9 mouse cellular contexts compared by ENCODE assay signal in genomic region chr7:70348977-70349615, GRCm38 (mm10). TPM values are rescaled to one million over a fixed set of nuclear protein-coding genes. Genes with fewer than 3 reads are reported as not detected.
A peak's percentile ranks its signal among the peaks of the same experiment; 100 is the strongest.
DNase-seq lines count a peak whose midpoint lies in the region; ATAC-seq and TF ChIP-seq lines count a peak whose summit lies in the region.
"Had no signal": no experiment of that assay in that cellular context is flagged by ENCODE, and none has a peak within 500 bp of the region (broad histone marks: within the 10 kb centered on the region; RNA-seq: fewer than 3 reads in every experiment).

No protein-coding gene starts in this region.

- no peak for ATAC-seq in limb, embryonic 15.5 days (ENCODE audit: insufficient number of reproducible peaks, low FRiP score, low TSS enrichment, low read depth)
- no peak for ATAC-seq in CD4-positive, CD25-positive, alpha-beta regulatory T cell, adult 4 months

- no peak for TF ChIP-seq CTCF in gastrocnemius, adult 2 months (IDR thresholded peaks at IDR 0.05)

- no peaks in the 10 kb centered on the region for H3K36me3 ChIP-seq in limb, embryonic 15.5 days

- H3K9me3 ChIP-seq in limb, embryonic 15.5 days: no peaks in the 10 kb centered on the region

- no peak overlapping the region for H3K9ac ChIP-seq in limb, embryonic 15.5 days

- 41% methylated on average over 11 of the region's 11 CpGs for WGBS in limb, embryonic 15.5 days

- no peak for DNase-seq in gastrocnemius, adult 2 months
- DNase-seq in gastrocnemius, postnatal 14 days: no peak
- peak; percentile 10 for DNase-seq in right cerebral cortex, postnatal 25 days
- no peak for DNase-seq in right cerebral cortex, postnatal 36 days (ENCODE audit: low spot score in 2 of 2)
- peak; percentile 38 for DNase-seq in testis, postnatal 10 days (ENCODE audit: low spot score)
- DNase-seq in frontal cortex, postnatal 25 days (ENCODE audit: low spot score in 2 of 2): no peak
- DNase-seq: right cerebral cortex, adult 18-20 months had no signal

- no peak overlapping the region; the same call in 1 of the 2 replicates for H3K4me2 ChIP-seq in limb, embryonic 15.5 days

- H3K27ac ChIP-seq in gastrocnemius, adult 2 months: peak overlapping the region; percentile 92
- H3K27ac ChIP-seq in limb, embryonic 15.5 days: 0 out of 2 replicates have a peak overlapping the region, but pooled peaks have one; percentile 92

- H3K4me3 ChIP-seq in gastrocnemius, adult 2 months: peak overlapping the region; percentile 94
- no peak overlapping the region for H3K4me3 ChIP-seq in limb, embryonic 15.5 days

- intact Hi-C loops in gastrocnemius, adult 2 months (cut with DNase I): loop anchor here (10.0 kb wide), 1 partner anchor 1026 kb away; no protein-coding TSS in a partner anchor
- intact Hi-C loops in gastrocnemius, postnatal 14 days (cut with DNase I; ENCODE audit: low total_unique reads): loop anchor here (5.0 kb wide), 1 partner anchor 1523 kb away; no protein-coding TSS in a partner anchor

- peaks cover 37% of the 10 kb centered on the region for H3K4me1 ChIP-seq in limb, embryonic 15.5 days

- peaks cover 41% of the 10 kb centered on the region for H3K27me3 ChIP-seq in limb, embryonic 15.5 days

RNA-seq across cellular contexts. Expression of gene Nr2f2, which starts 17.4 kb away (rescaled TPM):
- 10 to 100 TPM; 15.8 to 16.2 TPM for total RNA-seq in gastrocnemius, adult 2 months (2021)
- total RNA-seq in gastrocnemius, postnatal 14 days (2021): 10 to 100 TPM; 22.2 to 30.2 TPM
- 28.0 and 34.7 TPM in 2 replicates for polyA plus RNA-seq in limb, embryonic 15.5 days (2015; fragmentation: Nextera tagmentation; extraction: Ambion mirVana)
- polyA plus RNA-seq in CD4-positive, CD25-positive, alpha-beta regulatory T cell, adult 4 months (2017; shearing (Covaris generic)): not detected

Comparison
In these comparisons a context has a peak if more than half of its experiments do, and no peak if none do; other contexts are left out.
1. DNase-seq: peak in right cerebral cortex, postnatal 25 days (single experiment) and testis, postnatal 10 days (single experiment); none in gastrocnemius, adult 2 months (single experiment), gastrocnemius, postnatal 14 days (single experiment), right cerebral cortex, postnatal 36 days (0 of 2) and frontal cortex, postnatal 25 days (0 of 2).